Mouse (Mus musculus) thymus, adult 2 months (tissue): ENCODE measurements around the gene Ppm1l. TPM values are rescaled to one million over a fixed set of nuclear protein-coding genes. Genes with fewer than 3 reads are reported as not detected.

Experiments
- DNase-seq: peaks from one replicate; pipeline ENCODE4 v3.0.0; 2021
- H3K27ac ChIP-seq: fragments of 200-500 bp; 2 replicates; pipeline ENCODE4 v1.5.1; 2012; ENCODE audit warnings: low read length, control low read depth; ENCODE audit not compliant: control insufficient read depth, insufficient read depth
- H3K27me3 ChIP-seq: fragments of 200-500 bp; 2 replicates; pipeline ENCODE4 v1.6.1; 2012; ENCODE audit warnings: mild to moderate bottlenecking, low read length, moderate library complexity, mixed read lengths; ENCODE audit not compliant: control insufficient read depth, insufficient read depth
- H3K36me3 ChIP-seq: fragments of 200-500 bp; 2 replicates; pipeline ENCODE4 v1.6.1; 2012; ENCODE audit warnings: mild to moderate bottlenecking, low read length, moderate library complexity; ENCODE audit not compliant: control insufficient read depth, insufficient read depth
- H3K4me1 ChIP-seq: fragments of 200-500 bp; replicated peaks from 2 replicates; pipeline ENCODE4 v1.6.1; 2012; ENCODE audit warnings: low read length; ENCODE audit not compliant: control insufficient read depth, insufficient read depth
- H3K4me3 ChIP-seq: fragments of 200-500 bp; 2 replicates; pipeline ENCODE4 v1.5.1; 2012; ENCODE audit warnings: mild to moderate bottlenecking, low read length, control low read depth, moderate library complexity; ENCODE audit not compliant: control insufficient read depth, insufficient read depth
- CTCF ChIP-seq: fragments of 200-500 bp; IDR thresholded peaks from 2 replicates; pipeline ENCODE4 v1.5.1; 2012; ENCODE audit warnings: mild to moderate bottlenecking, control low read depth, low read length, moderate library complexity, borderline replicate concordance; ENCODE audit not compliant: control insufficient read depth, poor library complexity, insufficient read depth; ENCODE audit errors: extremely low read depth
- POLR2A ChIP-seq: fragments of 200-500 bp; IDR thresholded peaks from 2 replicates; pipeline ENCODE4 v1.6.1; 2012; ENCODE audit warnings: mild to moderate bottlenecking, low read length, control low read depth, moderate library complexity; ENCODE audit not compliant: control insufficient read depth, poor library complexity, insufficient read depth; ENCODE audit errors: extremely low read depth
- WGBS: fragments of 180-500 bp; shearing (Covaris S2); methylation state at CpG from one replicate; pipeline ENCODE4 v1.1.7; 2018; 5-methylcytosine and 5-hydroxymethylcytosine counted together
- polyA plus RNA-seq: library from polyadenylated mRNA; depleted of rRNA; stranded (reverse); fragments of >200 nt; gene quantifications from 2 replicates; pipeline ENCODE4 v1.2.3, GENCODE M21; 2012

Ppm1l gene
- polyA plus RNA-seq, 1 experiment, result 2.6 TPM

GRCm38 (mm10) chr3:69300121-69300520, 16.5 kb upstream of the Ppm1l start:
- TF ChIP-seq CTCF (no peak), POLR2A (no peak)
- Histone ChIP-seq H3K4me3 (no peak overlapping the region), H3K4me1 (no peaks in the 10 kb centered on the region), H3K27me3 (no peaks in the 10 kb centered on the region), H3K36me3 (no peaks in the 10 kb centered on the region), H3K27ac (no peak overlapping the region)
- no peak for DNase-seq
- WGBS, result 26% methylated on average over 1 of the region's 1 CpGs

DNA sequence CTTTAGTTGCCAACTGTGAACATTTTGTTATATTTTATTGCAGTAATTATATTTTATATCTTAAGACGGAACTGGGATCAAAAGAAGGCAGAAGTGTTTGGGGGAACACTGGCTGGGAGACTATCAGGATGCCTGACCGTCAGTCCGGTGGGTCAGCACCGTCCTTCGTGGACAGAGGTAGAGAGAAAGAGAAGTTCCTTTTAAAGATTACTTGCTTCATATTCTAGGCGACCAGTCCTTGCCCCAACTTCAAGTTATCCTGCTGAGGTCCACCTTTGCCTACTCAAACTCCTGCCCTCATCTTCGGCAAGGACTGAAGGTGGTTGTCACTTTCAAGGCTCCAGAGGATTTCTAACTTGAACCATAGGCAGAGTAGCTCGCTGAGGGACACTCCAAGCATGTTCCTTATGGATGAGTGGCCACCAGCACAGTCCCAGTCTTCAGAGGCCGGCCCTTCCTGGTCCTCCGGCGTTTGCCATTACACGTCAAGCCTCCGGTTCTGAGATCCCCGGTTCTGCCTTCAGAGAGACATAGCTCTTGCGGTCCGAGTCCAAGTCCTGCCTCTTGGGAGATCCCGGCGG, 761 bp upstream of the Ppm1l start:
- 2% methylated on average over 18 of the region's 18 CpGs for WGBS
- peaks cover 18% of the 10 kb centered on the region for H3K4me1 ChIP-seq
- H3K27me3 ChIP-seq, result peaks cover 6% of the 10 kb centered on the region; the same call in 1 of the 2 replicates
- peak overlapping the region; percentile 93 for H3K4me3 ChIP-seq
- H3K27ac ChIP-seq, result peak overlapping the region; percentile 19; the same call in 1 of the 2 replicates
- DNase-seq, result no peak
- no peaks in the 10 kb centered on the region for H3K36me3 ChIP-seq
- TF ChIP-seq POLR2A (no peak), CTCF (no peak)

GRCm38 (mm10) chr3:69317251-69318125, 827 bp downstream of the Ppm1l start:
- Histone ChIP-seq H3K4me1 (peaks cover 18% of the 10 kb centered on the region), H3K36me3 (no peaks in the 10 kb centered on the region), H3K27me3 (peaks cover 6% of the 10 kb centered on the region; the same call in 1 of the 2 replicates), H3K4me3 (peak overlapping the region; percentile 56), H3K27ac (no peak overlapping the region)
- DNase-seq, result no peak
- 2% methylated on average over 73 of the region's 73 CpGs for WGBS
- TF ChIP-seq POLR2A, result no peak

DNA sequence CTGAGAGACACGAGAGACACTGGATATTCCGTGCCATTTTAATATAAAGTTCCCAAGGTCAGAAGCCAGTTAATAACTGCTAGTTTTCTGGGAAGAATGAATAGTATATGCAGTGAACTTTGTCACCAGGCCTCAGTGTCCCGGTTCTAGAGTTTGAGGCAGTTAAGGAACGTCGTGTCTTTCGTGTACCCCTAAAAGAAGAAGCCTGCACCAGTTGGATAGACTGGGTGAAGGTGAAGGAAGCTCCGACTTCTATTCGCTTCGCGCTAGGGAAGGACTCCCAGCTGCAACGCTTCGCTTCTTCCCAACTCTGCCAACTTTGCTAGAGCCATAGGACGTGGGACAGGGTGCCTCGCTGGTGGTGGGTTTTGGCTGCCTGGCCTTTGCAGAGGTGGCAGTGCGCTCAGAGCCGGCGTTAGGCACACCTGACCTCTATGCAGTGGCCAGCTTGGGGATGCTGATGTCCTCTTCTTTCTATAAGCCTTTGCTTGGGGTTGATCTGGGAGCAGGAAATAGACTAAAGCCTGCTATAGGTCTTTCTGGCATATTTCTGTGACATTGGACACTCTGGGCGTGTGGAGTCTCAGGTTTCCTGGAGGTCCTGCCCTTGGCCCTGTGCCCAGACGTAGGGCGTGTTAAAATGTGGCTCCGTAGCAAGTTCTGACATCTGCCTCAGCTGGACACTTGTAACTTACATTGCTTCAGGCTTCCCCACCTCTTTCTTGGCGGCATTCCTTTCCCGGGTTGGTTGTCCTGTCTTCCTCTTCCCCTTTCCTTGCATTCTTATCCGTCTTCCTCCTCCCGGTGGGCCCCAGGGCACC, 1.7 kb downstream of the Ppm1l start:
- H3K4me3 ChIP-seq, result peak overlapping the region; percentile 56; the same call in 1 of the 2 replicates
- no peak overlapping the region for H3K27ac ChIP-seq
- peak; percentile 10 for DNase-seq
- 10% methylated on average over 25 of the region's 25 CpGs for WGBS
- peaks cover 18% of the 10 kb centered on the region for H3K4me1 ChIP-seq
- no peaks in the 10 kb centered on the region for H3K36me3 ChIP-seq
- H3K27me3 ChIP-seq, result peaks cover 6% of the 10 kb centered on the region; the same call in 1 of the 2 replicates
- no peak for TF ChIP-seq POLR2A
- TF ChIP-seq CTCF, result no peak

DNA sequence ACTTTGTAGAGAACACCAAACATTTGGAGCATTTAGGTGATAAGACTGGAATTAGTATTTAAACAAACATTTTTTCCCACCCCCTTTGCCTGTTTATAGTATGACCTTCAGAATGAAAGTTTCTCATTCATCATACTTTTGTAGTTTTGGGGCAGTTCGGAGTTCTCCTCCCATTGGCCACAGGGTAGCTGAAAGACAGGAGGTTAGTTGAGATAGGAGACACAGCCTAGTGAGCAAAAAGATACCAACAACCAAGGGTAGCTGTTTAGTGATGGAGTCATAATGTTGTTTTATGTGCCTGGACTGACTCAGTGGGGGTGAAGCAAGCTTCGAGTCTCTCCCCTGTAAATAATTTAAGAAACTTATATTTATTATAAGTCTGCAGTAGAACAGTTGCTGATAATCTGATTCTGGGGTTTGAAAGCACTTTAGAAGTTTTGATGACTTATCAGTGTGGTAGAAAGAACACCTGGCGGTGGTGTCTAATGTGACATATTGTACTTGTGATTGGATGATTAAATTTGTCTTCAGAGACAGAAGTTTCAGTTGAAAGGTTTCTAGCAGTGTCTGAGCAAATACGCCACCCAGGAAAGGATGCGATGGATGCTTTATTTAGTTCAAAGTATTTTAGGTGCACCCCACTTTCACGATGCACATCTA, 2.5 kb downstream of the Ppm1l start:
- H3K4me3 ChIP-seq, result no peak overlapping the region
- 12% methylated on average over 6 of the region's 6 CpGs for WGBS
- DNase-seq, result no peak

GRCm38 (mm10) chr3:69323982-69324381, 7.3 kb downstream of the Ppm1l start:
- Histone ChIP-seq H3K4me1 (no peaks in the 10 kb centered on the region), H3K4me3 (no peak overlapping the region), H3K36me3 (no peaks in the 10 kb centered on the region), H3K27ac (no peak overlapping the region), H3K27me3 (no peaks in the 10 kb centered on the region)
- TF ChIP-seq POLR2A (no peak), CTCF (no peak)
- 87% methylated on average over 3 of the region's 3 CpGs for WGBS
- DNase-seq, result no peak

More for the DNA sequence above, 2.5 kb downstream of the Ppm1l start:
- TF ChIP-seq POLR2A, result no peak
- TF ChIP-seq CTCF, result no peak
- Histone ChIP-seq H3K27ac (no peak overlapping the region), H3K4me1 (peaks cover 18% of the 10 kb centered on the region), H3K36me3 (no peaks in the 10 kb centered on the region), H3K27me3 (peaks cover 6% of the 10 kb centered on the region; the same call in 1 of the 2 replicates)
